Mouse (Mus musculus): Measurements from ENCODE around the gene Bckdk. TPM values are rescaled to one million over a fixed set of nuclear protein-coding genes. Genes with fewer than 3 reads are reported as not detected.
A peak's percentile ranks its signal among the peaks of the same experiment; 100 is the strongest.

Gene Bckdk
- 30.5 and 32.5 TPM in 2 replicates for polyA plus RNA-seq (2015; fragmentation: Nextera tagmentation; extraction: Ambion mirVana)

- whole genome bisulfite sequencing (ENCODE audit: insufficient replicate concordance): 7% methylated on average over 38 of the region's 38 CpGs
- Histone ChIP-seq H3K4me3 (ENCODE audit: low read depth, low read length) (peak within 1 kb of the TSS; percentile 82), H3K9ac (replicated peaks) (peak within 1 kb of the TSS; percentile 90), H3K36me3 (replicated peaks; ENCODE audit: insufficient read depth, low read length) (peaks cover 38% of the 10 kb centered on the region), H3K4me1 (ENCODE audit: insufficient read depth) (peaks cover 23% of the 10 kb centered on the region), H3K27me3 (ENCODE audit: insufficient read depth, low read length) (no peaks in the 10 kb centered on the region), H3K27ac (ENCODE audit: low read depth) (peak within 1 kb of the TSS; percentile 78), H3K4me2 (ENCODE audit: low read depth, low read length) (peak within 1 kb of the TSS; percentile 93), H3K9me3 (ENCODE audit: low read length) (no peaks in the 10 kb centered on the region)
- DNase-seq: peak; percentile 84
- ATAC-seq: peak; percentile 90
- no peak; the same call in 1 of the 2 replicates for TF ChIP-seq EP300 (IDR thresholded peaks at IDR 0.05; ENCODE audit: low read depth)
- TF ChIP-seq CTCF (IDR thresholded peaks at IDR 0.05; ENCODE audit: low read depth): no peak
Measured at GRCm38 (mm10) chr7:127903971-127904796, at the start of gene Bckdk. Gene Bckdk, plus strand, starts transcription at chr7:127904082.

GRCm38 (mm10) chr7:127858258-127858657, 45.6 kb upstream of the Bckdk start:
- Histone ChIP-seq H3K9ac (replicated peaks) (no peak overlapping the region), H3K27ac (ENCODE audit: low read depth) (no peak overlapping the region), H3K4me1 (ENCODE audit: insufficient read depth) (no peaks in the 10 kb centered on the region), H3K9me3 (ENCODE audit: low read length) (no peaks in the 10 kb centered on the region), H3K27me3 (ENCODE audit: insufficient read depth, low read length) (no peaks in the 10 kb centered on the region), H3K4me3 (ENCODE audit: low read depth, low read length) (no peak overlapping the region), H3K36me3 (replicated peaks; ENCODE audit: insufficient read depth, low read length) (no peaks in the 10 kb centered on the region), H3K4me2 (ENCODE audit: low read depth, low read length) (no peak overlapping the region)
- WGBS (ENCODE audit: insufficient replicate concordance): 57% methylated on average over 6 of the region's 6 CpGs
- ATAC-seq (no peak), DNase-seq (no peak)
- TF ChIP-seq EP300 (IDR thresholded peaks at IDR 0.05; ENCODE audit: low read depth) (no peak), CTCF (IDR thresholded peaks at IDR 0.05; ENCODE audit: low read depth) (no peak)

- H3K4me3 ChIP-seq (ENCODE audit: low read depth, low read length): no peak overlapping the region
- H3K4me2 ChIP-seq (ENCODE audit: low read depth, low read length): no peak overlapping the region
- no peak for TF ChIP-seq EP300 (IDR thresholded peaks at IDR 0.05; ENCODE audit: low read depth)
- no peak for TF ChIP-seq CTCF (IDR thresholded peaks at IDR 0.05; ENCODE audit: low read depth)
- no peaks in the 10 kb centered on the region for H3K27me3 ChIP-seq (ENCODE audit: insufficient read depth, low read length)
- no peaks in the 10 kb centered on the region for H3K4me1 ChIP-seq (ENCODE audit: insufficient read depth)
- no peak for ATAC-seq
- DNase-seq: no peak
- no peak overlapping the region for H3K27ac ChIP-seq (ENCODE audit: low read depth)
- 88% methylated on average over 12 of the region's 12 CpGs for WGBS (ENCODE audit: insufficient replicate concordance)
- peaks cover 22% of the 10 kb centered on the region for H3K36me3 ChIP-seq (replicated peaks; ENCODE audit: insufficient read depth, low read length)
- no peak overlapping the region for H3K9ac ChIP-seq (replicated peaks)
- H3K9me3 ChIP-seq (ENCODE audit: low read length): no peaks in the 10 kb centered on the region
Measured at GRCm38 (mm10) chr7:127866434-127866833, 37.4 kb upstream of the Bckdk start.

GRCm38 (mm10) chr7:127867641-127868040, 36.2 kb upstream of the Bckdk start:
- ATAC-seq (no peak), DNase-seq (no peak)
- no peaks in the 10 kb centered on the region for H3K9me3 ChIP-seq (ENCODE audit: low read length)
- H3K4me3 ChIP-seq (ENCODE audit: low read depth, low read length): no peak overlapping the region
- no peak overlapping the region for H3K4me2 ChIP-seq (ENCODE audit: low read depth, low read length)
- H3K27me3 ChIP-seq (ENCODE audit: insufficient read depth, low read length): no peaks in the 10 kb centered on the region
- TF ChIP-seq CTCF (IDR thresholded peaks at IDR 0.05; ENCODE audit: low read depth): no peak
- no peak for TF ChIP-seq EP300 (IDR thresholded peaks at IDR 0.05; ENCODE audit: low read depth)
- H3K27ac ChIP-seq (ENCODE audit: low read depth): no peak overlapping the region
- H3K4me1 ChIP-seq (ENCODE audit: insufficient read depth): 0 out of 2 replicates have a peak, but pooled peaks cover 3% of the 10 kb centered on the region
- WGBS (ENCODE audit: insufficient replicate concordance): 91% methylated on average over 18 of the region's 18 CpGs
- H3K36me3 ChIP-seq (replicated peaks; ENCODE audit: insufficient read depth, low read length): peaks cover 22% of the 10 kb centered on the region
- H3K9ac ChIP-seq (replicated peaks): no peak overlapping the region

- Histone ChIP-seq H3K27ac (ENCODE audit: low read depth) (no peak overlapping the region), H3K4me1 (ENCODE audit: insufficient read depth) (peaks cover 10% of the 10 kb centered on the region), H3K4me3 (ENCODE audit: low read depth, low read length) (no peak overlapping the region), H3K4me2 (ENCODE audit: low read depth, low read length) (no peak overlapping the region), H3K27me3 (ENCODE audit: insufficient read depth, low read length) (no peaks in the 10 kb centered on the region), H3K9ac (replicated peaks) (no peak overlapping the region; the same call in 1 of the 2 replicates), H3K36me3 (replicated peaks; ENCODE audit: insufficient read depth, low read length) (peaks cover 22% of the 10 kb centered on the region), H3K9me3 (ENCODE audit: low read length) (no peaks in the 10 kb centered on the region)
- 74% methylated on average over 3 of the region's 3 CpGs for WGBS (ENCODE audit: insufficient replicate concordance)
- TF ChIP-seq CTCF (IDR thresholded peaks at IDR 0.05; ENCODE audit: low read depth) (no peak), EP300 (IDR thresholded peaks at IDR 0.05; ENCODE audit: low read depth) (no peak)
- ATAC-seq (no peak), DNase-seq (no peak)
Measured at GRCm38 (mm10) chr7:127869149-127869810, 34.6 kb upstream of the Bckdk start.

- no peak for ATAC-seq
- H3K4me1 ChIP-seq (ENCODE audit: insufficient read depth): peaks cover 19% of the 10 kb centered on the region
- no peak overlapping the region for H3K4me2 ChIP-seq (ENCODE audit: low read depth, low read length)
- no peak overlapping the region for H3K4me3 ChIP-seq (ENCODE audit: low read depth, low read length)
- no peaks in the 10 kb centered on the region for H3K9me3 ChIP-seq (ENCODE audit: low read length)
- DNase-seq: no peak
- no peak overlapping the region for H3K9ac ChIP-seq (replicated peaks)
- no peak overlapping the region for H3K27ac ChIP-seq (ENCODE audit: low read depth)
- no peak for TF ChIP-seq EP300 (IDR thresholded peaks at IDR 0.05; ENCODE audit: low read depth)
- peak; percentile 55 for TF ChIP-seq CTCF (IDR thresholded peaks at IDR 0.05; ENCODE audit: low read depth)
- WGBS (ENCODE audit: insufficient replicate concordance): 63% methylated on average over 5 of the region's 5 CpGs
- H3K36me3 ChIP-seq (replicated peaks; ENCODE audit: insufficient read depth, low read length): peaks cover 22% of the 10 kb centered on the region
- H3K27me3 ChIP-seq (ENCODE audit: insufficient read depth, low read length): no peaks in the 10 kb centered on the region
Measured at GRCm38 (mm10) chr7:127870136-127870821, 33.6 kb upstream of the Bckdk start.

Measured in liver, postnatal 0 days (tissue).